Mouse (Mus musculus): Measurements from ENCODE around the gene Rnls. TPM values are rescaled to one million over a fixed set of nuclear protein-coding genes. Genes with fewer than 3 reads are reported as not detected.

Rnls gene
- total and polyA plus RNA-seq, 3 experiments = 1.7 to 3.7 (median 2.8) TPM

- Histone ChIP-seq H3K4me1 (ENCODE audit: control insufficient read depth in 1 of 2, insufficient read depth in 2 of 2) (peaks cover 14 to 42% of the 10 kb centered on the region in 2 experiments), H3K4me2 (ENCODE audit: insufficient read depth, low read depth, poor library complexity, severe bottlenecking) (no peak overlapping the region), H3K79me2 (replicated peaks; ENCODE audit: control insufficient read depth, extremely low read depth, insufficient read depth, poor library complexity, severe bottlenecking) (no peaks in the 10 kb centered on the region), H3K36me3 (replicated peaks in 1 of 2; ENCODE audit: control insufficient read depth in 1 of 2, insufficient read depth in 1 of 2, low read length in 1 of 2) (no peaks in the 10 kb centered on the region), H3K9ac (ENCODE audit: insufficient read depth, low read depth) (no peak overlapping the region), H3K9me3 (replicated peaks; ENCODE audit: low read length) (no peaks in the 10 kb centered on the region), H3K4me3 (replicated peaks in 1 of 3; ENCODE audit: low read depth in 2 of 3, low read length in 2 of 3, poor library complexity in 1 of 3) (no peak overlapping the region), H3K27me3 (replicated peaks) (no peaks in the 10 kb centered on the region), H3K27ac (ENCODE audit: insufficient read depth, low read depth) (peak overlapping the region; percentile 71)
- peak; percentile 49 for DNase-seq (ENCODE audit: extremely low read depth)
- in situ Hi-C loops (cut with MboI; ENCODE audit: low pct_ligation_motif_present, low pct_unique_long_range_greater_than_20kb, low sequenced_read_pairs) (no loop called here), dilution Hi-C loops (cut with MboI; ENCODE audit: extremely low pct_ligation_motif_present, extremely low pct_unique_long_range_greater_than_20kb, low sequenced_read_pairs) (no loop called here)
- TF ChIP-seq ETS1 (conservative IDR thresholded peaks at IDR 0.05; ENCODE audit: low read depth, low read length) (peak; percentile 68), MYC (IDR thresholded peaks at IDR 0.05; ENCODE audit: low read depth, low read length) (no peak), CHD1 (IDR thresholded peaks at IDR 0.05; ENCODE audit: low read depth, low read length) (no peak), POLR2A (IDR thresholded peaks at IDR 0.05; ENCODE audit: low read depth, low read length) (no peak), IRF4 (IDR thresholded peaks at IDR 0.05; ENCODE audit: low read depth, low read length) (peak; percentile 64; the same call in 1 of the 2 replicates), TBP (conservative IDR thresholded peaks at IDR 0.05; ENCODE audit: low read depth, low read length) (0 out of 2 replicates have a peak, but pooled peaks have one; percentile 29), JUN (IDR thresholded peaks at IDR 0.05; ENCODE audit: insufficient read depth, low read depth, low read length) (0 out of 2 replicates have a peak, but pooled peaks have one; percentile 41), ZC3H11A (IDR thresholded peaks at IDR 0.05; ENCODE audit: low read depth, low read length) (no peak), ZKSCAN1 (IDR thresholded peaks at IDR 0.05; ENCODE audit: borderline replicate concordance, low read depth, low read length) (no peak), MAX (IDR thresholded peaks at IDR 0.05; ENCODE audit: low read length) (no peak), BHLHE40 (IDR thresholded peaks at IDR 0.05; ENCODE audit: low read depth, low read length) (peak; percentile 47; the same call in 1 of the 2 replicates), USF1 (IDR thresholded peaks at IDR 0.05; ENCODE audit: low read depth, low read length) (no peak), HCFC1 (IDR thresholded peaks at IDR 0.05; ENCODE audit: low read depth, low read length) (no peak), MEF2A (IDR thresholded peaks at IDR 0.05; ENCODE audit: borderline replicate concordance, low read depth, low read length) (0 out of 2 replicates have a peak, but pooled peaks have one; percentile 33), JUND (conservative IDR thresholded peaks at IDR 0.05; ENCODE audit: low read depth, low read length) (peak; percentile 69), RAD21 (IDR thresholded peaks at IDR 0.05; ENCODE audit: low read depth, low read length) (no peak), MAZ (IDR thresholded peaks at IDR 0.05; ENCODE audit: low read depth, low read length) (0 out of 2 replicates have a peak, but pooled peaks have one; percentile 12), ELF1 (IDR thresholded peaks at IDR 0.05; ENCODE audit: low read depth, low read length) (0 out of 2 replicates have a peak, but pooled peaks have one; percentile 20), EP300 (IDR thresholded peaks at IDR 0.05; ENCODE audit: low read length) (peak; percentile 79)
Observed at GRCm38 (mm10) chr19:33159192-33159591, 232.9 kb downstream of the Rnls start.

GRCm38 (mm10) chr19:33158234-33158633, 233.9 kb downstream of the Rnls start:
- Histone ChIP-seq H3K27me3 (replicated peaks) (no peaks in the 10 kb centered on the region), H3K4me2 (ENCODE audit: insufficient read depth, low read depth, poor library complexity, severe bottlenecking) (peak overlapping the region; percentile 36), H3K9ac (ENCODE audit: insufficient read depth, low read depth) (peak overlapping the region; percentile 78), H3K9me3 (replicated peaks; ENCODE audit: low read length) (no peaks in the 10 kb centered on the region), H3K4me3 (replicated peaks in 1 of 3; ENCODE audit: low read depth in 2 of 3, low read length in 2 of 3, poor library complexity in 1 of 3) (no peak overlapping the region), H3K27ac (ENCODE audit: insufficient read depth, low read depth) (peak overlapping the region; percentile 71), H3K4me1 (ENCODE audit: control insufficient read depth in 1 of 2, insufficient read depth in 2 of 2) (peaks cover 14 to 42% of the 10 kb centered on the region in 2 experiments), H3K79me2 (replicated peaks; ENCODE audit: control insufficient read depth, extremely low read depth, insufficient read depth, poor library complexity, severe bottlenecking) (no peaks in the 10 kb centered on the region), H3K36me3 (replicated peaks in 1 of 2; ENCODE audit: control insufficient read depth in 1 of 2, insufficient read depth in 1 of 2, low read length in 1 of 2) (no peaks in the 10 kb centered on the region)
- in situ Hi-C loops (cut with MboI; ENCODE audit: low pct_ligation_motif_present, low pct_unique_long_range_greater_than_20kb, low sequenced_read_pairs) = no loop called here
- dilution Hi-C loops (cut with MboI; ENCODE audit: extremely low pct_ligation_motif_present, extremely low pct_unique_long_range_greater_than_20kb, low sequenced_read_pairs) = no loop called here
- DNase-seq (ENCODE audit: extremely low read depth) = peak; percentile 54
- TF ChIP-seq MEF2A (IDR thresholded peaks at IDR 0.05; ENCODE audit: borderline replicate concordance, low read depth, low read length) = no peak; the same call in 1 of the 2 replicates
- no peak for TF ChIP-seq ZKSCAN1 (IDR thresholded peaks at IDR 0.05; ENCODE audit: borderline replicate concordance, low read depth, low read length)
- no peak for TF ChIP-seq ZC3H11A (IDR thresholded peaks at IDR 0.05; ENCODE audit: low read depth, low read length)
- TF ChIP-seq MYC (IDR thresholded peaks at IDR 0.05; ENCODE audit: low read depth, low read length) = no peak; the same call in 1 of the 2 replicates
- peak; percentile 57; the same call in 1 of the 2 replicates for TF ChIP-seq ETS1 (conservative IDR thresholded peaks at IDR 0.05; ENCODE audit: low read depth, low read length)
- TF ChIP-seq EP300 (IDR thresholded peaks at IDR 0.05; ENCODE audit: low read length) = peak; percentile 51; the same call in 1 of the 2 replicates
- no peak for TF ChIP-seq BHLHE40 (IDR thresholded peaks at IDR 0.05; ENCODE audit: low read depth, low read length)
- TF ChIP-seq E2F4 (IDR thresholded peaks at IDR 0.05; ENCODE audit: insufficient replicate concordance, low read depth, low read length) = no peak
- no peak for TF ChIP-seq MXI1 (IDR thresholded peaks at IDR 0.05; ENCODE audit: low read depth, low read length)
- TF ChIP-seq UBTF (IDR thresholded peaks at IDR 0.05; ENCODE audit: low read depth, low read length) = no peak
- no peak for TF ChIP-seq TCF12 (IDR thresholded peaks at IDR 0.05; ENCODE audit: low read depth, low read length)
- TF ChIP-seq ELF1 (IDR thresholded peaks at IDR 0.05; ENCODE audit: low read depth, low read length) = no peak
- TF ChIP-seq JUND (conservative IDR thresholded peaks at IDR 0.05; ENCODE audit: low read depth, low read length) = peak; percentile 50; the same call in 1 of the 2 replicates
- TF ChIP-seq POLR2A (IDR thresholded peaks at IDR 0.05; ENCODE audit: low read depth, low read length) = no peak
- TF ChIP-seq NELFE (IDR thresholded peaks at IDR 0.05; ENCODE audit: low read depth, low read length) = no peak
- TF ChIP-seq NRF1 (IDR thresholded peaks at IDR 0.05; ENCODE audit: low read depth, low read length) = no peak
- TF ChIP-seq HCFC1 (IDR thresholded peaks at IDR 0.05; ENCODE audit: low read depth, low read length) = no peak
- TF ChIP-seq RAD21 (IDR thresholded peaks at IDR 0.05; ENCODE audit: low read depth, low read length) = no peak
- no peak for TF ChIP-seq ZNF384 (IDR thresholded peaks at IDR 0.05; ENCODE audit: low read depth, low read length)
- TF ChIP-seq KAT2A (IDR thresholded peaks at IDR 0.05; ENCODE audit: insufficient replicate concordance, low read length) = no peak
- no peak for TF ChIP-seq MAZ (IDR thresholded peaks at IDR 0.05; ENCODE audit: low read depth, low read length)
- no peak for TF ChIP-seq MAFK (IDR thresholded peaks at IDR 0.05; ENCODE audit: insufficient replicate concordance, low read length)
- no peak for TF ChIP-seq ZMIZ1 (IDR thresholded peaks at IDR 0.05; ENCODE audit: low read depth, low read length)

Data from CH12.LX (cell line).